Mouse (Mus musculus) spleen, postnatal 4 days (tissue): ENCODE measurements at regions not wholly inside any gene's neighbourhood (a gene's known extent, or its start where the extent isn't known, plus 50 kb on each side); places are given as distances from the start of the nearest gene placed in this dataset.

Experiments
- DNase-seq, 2 experiments: peaks; one replicate each; pipeline ENCODE4 v3.0.0; 2022; ENCODE audit warnings: low spot score in 2 of 2

DNA sequence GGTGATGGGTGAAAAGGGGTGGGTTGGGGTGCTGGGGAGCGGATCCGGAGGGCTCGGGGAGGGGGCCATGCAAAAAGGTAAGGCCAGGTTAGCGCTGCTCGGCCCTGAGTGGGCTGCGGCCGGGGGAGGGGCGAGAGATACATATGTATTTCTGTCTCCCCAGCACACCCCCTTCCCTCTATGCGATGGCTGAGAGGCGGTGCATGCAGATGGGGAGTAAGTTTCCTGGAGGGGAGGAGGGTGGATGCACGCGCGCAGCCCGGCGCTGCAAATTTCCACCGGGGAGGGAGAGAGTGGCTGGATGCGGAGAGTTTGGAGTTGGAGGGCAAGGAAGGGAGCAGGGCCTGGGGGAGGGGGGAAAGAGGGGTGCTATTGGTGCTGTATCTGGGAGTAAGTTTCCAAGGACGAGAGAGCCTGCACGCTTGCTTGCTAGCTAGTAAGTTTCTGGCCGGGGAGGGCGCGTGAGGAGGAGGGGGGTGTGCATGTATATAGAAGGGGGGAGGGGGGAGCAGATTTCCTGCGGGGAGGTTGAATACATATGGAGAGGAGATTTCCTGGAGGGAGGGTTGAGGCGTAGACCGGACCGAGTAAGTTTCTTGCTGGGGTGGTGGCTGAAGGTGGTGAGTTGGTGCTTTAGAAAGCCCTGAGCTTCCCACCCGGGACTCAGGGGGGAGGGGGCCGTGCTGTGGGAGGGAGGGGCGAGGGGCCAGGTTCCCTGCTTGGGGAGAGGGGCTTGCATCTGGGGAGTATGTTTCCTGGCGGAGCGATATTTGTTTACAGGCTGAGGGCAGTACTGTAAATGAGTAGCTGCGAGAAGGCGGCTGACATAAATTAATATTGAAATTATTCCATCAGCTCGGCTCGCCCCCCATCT is 130.8 kb upstream of the Ubr2 start:
- peak in 1 of 2 experiments; percentile 63 for DNase-seq

DNA sequence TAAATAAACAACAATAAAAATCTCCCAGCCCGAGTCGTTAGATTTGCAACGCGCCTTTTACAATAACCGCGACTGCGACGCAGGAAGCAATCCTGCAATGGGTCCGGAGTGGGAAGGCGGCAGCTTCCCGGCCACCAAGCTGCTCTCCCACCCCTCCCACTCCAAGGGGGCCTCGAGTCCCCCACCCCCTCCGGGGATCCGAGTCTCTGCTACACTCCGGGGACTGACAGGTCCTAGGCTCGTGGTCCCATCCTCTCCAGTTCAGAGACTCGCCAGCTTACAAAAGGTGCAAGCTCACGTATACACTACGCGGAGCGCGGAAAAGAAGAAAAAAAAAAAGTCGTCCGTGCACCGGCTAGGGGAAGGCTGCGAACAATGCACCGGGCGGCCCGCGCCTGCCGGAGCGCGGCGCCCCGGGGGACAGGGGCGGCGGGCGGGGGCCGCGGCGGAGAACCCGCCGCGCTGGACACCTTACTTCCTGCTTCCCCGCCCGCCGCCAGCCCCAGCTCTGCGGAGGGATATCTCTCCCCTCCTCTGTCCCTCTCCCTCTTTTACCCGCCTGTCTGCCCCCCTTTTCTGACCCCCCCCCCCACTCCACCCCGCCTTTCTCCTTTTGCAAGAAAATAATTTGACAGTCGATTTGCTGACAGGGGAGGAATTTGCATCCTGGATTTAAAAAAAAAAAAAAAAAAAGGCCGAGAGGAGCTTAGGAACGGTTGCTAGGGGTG is 130.0 kb upstream of the Ubr2 start:
- DNase-seq = peak; percentile 31 to 70

DNA sequence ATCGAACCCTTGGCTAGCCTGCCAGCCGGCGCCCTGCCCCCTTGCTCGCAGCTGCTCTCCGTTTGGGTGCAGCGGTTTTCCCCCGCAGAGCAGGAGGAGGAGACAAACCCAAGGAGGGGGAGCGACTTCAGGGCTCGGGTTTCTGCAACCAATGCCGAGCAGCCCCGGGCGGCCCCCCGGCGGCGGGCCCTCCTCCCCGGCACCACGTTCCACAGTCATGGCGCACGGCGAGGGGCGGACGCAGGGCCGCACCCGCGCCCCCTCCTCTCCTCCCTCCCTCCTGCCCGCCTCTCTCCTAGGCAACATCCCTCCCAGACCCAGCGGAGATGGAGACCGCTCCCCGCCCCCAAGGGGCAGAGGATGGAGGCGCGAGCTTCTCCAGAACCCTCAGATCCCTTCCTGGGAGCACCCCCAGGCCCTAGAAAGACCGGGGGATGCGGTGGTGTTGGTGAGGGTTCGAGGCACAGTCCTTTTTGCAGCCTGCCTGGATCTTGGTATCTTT is 129.4 kb upstream of the Ubr2 start:
- DNase-seq = peak; percentile 68 to 80

DNA sequence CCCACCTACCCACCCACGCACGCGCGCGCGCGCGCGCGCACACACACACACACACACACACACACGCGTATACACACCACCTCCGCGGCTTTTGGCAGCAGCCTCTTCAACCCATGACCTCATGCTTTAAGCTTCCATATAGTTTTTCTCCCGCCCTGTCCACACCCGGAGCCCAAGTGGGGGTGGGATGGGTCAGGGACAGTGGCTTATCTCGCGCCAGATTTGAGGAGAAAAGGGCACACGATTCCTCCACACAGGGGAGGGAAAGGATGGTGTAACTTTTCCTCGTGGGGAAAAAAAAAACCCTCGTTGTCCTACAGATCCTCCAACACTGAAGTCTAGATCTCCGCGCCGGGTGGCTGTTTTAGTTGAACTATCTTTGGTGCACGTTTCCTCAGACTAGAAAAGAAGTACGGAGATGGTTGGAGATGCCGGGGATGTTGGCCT is 128.8 kb upstream of the Ubr2 start:
- no peak for DNase-seq

DNA sequence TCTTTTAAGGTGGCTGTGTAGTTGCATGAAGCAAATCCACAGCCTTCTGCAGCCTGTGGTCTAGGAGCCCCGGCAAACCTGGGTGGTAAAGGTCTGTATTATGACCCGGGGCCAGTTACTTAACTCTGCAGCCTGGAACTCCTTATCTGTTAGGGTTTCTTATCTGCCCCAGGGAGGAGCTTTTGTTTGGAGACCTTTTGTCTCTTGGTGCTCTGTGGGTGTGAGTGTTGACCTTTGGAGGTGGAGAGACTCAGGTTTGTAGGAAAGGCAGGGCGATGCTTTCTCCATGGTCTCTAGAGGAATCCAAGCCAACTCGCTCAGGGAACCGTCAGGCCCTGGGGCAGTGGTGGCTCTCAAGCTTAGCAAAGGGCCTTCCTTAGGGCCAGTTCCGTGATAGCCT is 127.8 kb upstream of the Ubr2 start:
- DNase-seq = no peak

DNA sequence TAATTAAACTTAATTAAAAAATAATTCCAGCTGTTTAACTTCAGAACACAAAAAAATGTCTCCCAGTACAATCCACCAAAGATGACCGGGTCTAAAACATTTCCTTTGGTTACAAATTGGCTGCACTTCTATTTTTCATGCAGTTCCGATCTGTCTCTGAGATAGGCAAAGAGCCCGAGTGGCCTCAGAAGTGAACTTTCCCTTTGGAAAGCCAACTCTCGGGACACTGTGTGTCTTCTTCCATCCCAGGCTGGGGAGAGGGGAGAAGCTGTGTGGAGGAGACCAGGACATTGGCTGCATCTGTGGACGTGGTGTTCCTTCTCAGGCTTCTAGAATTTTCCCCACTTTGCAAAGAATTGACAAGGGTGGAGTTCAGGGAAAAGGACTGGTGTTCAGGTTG is 125.0 kb upstream of the Ubr2 start:
- no peak for DNase-seq

DNA sequence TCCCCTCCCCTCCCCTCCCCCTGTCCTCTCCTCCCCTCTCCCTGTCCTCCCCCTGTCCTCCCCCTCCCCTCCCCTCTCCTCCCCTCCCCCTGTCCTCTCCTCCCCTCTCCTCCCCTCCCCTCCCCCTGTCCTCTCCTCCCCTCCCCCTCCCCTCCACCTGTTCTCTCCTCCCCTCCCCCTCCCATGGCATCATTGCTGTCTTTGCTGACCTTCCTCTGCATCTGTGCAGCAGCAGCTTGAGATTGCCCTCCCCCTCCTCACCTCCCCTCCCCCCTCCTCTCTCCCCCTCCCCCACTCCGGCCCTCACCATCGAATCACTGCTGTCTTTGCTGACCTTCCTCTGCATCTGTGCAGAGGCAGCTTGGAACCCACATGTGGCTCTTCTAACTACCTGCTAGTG is 123.4 kb upstream of the Ubr2 start:
- DNase-seq = no peak

DNA sequence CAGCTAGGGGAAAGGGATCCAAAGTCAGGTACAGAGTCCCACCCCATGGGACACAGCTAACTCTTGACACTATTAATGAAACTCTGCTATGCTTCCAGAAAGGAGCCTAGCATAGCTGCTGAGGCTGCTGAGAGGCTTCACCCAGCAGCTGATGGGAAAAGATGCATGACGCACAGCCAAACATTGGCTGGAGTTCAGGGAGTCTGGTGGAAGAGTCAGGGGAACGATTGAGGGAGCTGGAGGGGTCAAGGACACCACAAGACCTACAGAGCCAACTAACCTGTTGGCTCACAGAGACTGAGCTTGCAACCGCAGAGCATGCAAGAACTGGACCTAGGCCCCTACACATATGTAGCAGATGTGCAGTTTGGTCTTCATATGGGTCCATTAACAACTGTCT is 117.2 kb upstream of the Ubr2 start:
- no peak for DNase-seq

DNA sequence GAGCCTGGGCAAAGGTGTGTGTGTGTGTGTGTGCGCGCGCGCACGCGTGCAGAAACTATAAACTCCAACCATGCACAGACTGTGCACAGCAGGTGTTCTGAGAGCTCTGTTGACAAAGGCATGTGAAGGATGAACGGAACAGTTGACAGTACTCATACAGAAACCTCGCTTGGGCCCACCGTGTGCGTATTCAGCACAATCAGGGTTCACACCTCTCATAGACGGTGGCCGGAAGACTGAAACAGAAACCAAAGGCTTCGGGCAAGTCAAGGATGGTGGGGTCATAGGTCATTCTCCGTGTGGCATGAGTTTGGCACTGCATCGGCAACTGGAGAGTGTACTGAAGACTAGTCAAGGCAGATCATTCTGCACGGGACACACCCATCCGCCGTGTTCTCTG is 113.2 kb upstream of the Ubr2 start:
- no peak for DNase-seq

DNA sequence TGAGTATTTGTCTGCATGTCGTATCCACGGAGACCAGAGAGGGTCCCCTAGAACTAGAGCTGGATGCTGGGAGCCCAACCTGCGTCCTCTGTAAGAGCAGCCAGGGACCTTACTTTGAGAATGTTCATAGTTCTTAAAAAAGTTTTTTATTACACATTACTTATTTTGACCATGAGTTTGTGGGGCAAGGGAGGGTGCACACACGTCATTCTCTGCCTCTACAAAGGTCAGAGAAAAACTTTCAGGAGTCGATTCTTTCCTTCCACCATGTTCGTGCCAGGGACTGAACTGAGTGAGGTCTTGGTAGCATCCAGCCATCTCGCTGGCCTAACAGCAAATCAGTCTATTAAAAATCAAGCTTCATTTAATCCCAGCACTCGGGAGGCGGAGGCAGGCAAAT is 111.9 kb upstream of the Ubr2 start:
- no peak for DNase-seq

DNA sequence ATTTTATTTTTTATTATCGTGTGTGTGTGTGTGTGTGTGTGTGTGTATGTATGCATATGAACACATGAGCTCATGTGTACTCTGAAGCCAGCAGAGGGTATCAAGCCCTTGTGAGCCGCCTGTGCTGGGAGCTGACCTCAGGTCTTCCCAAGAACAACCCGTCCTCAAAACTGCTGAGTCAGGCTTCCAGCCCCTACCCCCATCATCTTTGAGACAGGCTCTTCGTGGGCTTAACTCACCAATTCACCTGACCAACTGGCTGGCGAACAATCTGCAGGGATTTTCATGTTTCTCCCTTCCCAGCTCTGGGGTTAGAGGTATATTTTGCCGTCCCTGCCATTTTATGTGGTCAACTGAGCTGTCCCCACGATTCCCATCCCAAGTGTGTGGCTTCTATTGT is 107.7 kb upstream of the Ubr2 start:
- no peak for DNase-seq

DNA sequence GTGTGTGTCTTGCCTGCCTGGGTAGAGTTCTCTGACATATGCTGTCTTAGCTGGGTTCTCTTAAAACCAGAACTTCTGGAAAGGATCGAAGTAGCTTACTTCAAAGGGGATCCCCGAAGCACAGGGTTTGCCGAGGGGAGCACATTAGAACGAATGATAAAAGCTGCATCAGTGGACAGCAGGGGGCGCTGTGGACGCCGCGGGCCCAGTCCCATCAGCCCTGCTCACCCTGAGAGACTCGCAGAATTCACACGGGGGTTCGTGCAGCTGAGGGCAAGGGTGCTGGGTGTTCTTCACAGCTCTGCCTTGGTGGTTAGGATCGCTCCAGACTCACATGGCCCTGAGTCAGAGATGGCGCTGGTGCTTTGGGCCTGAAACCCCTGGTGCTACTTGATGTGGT is 105.4 kb upstream of the Ubr2 start:
- peak in 1 of 2 experiments; percentile 67 for DNase-seq

DNA sequence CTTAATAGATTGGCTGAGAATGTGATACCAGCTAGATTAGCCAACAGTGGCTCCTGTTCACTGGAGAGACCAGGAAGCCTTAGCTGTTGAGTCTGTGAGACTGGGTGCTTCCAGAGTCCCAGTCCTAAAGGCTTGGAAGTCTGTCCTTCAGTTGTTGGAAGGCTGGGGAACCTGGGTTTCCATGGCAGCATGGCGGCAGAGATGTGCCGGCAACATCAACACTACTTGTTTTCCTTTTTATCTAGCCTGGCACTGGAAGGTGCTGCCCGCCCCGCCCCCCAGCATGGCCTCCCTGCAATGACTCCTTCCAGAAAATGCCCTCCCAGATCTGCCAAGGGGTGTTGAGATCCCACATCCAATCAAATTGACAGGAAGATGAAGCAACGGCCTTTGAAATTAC is 104.8 kb upstream of the Ubr2 start:
- DNase-seq = no peak

DNA sequence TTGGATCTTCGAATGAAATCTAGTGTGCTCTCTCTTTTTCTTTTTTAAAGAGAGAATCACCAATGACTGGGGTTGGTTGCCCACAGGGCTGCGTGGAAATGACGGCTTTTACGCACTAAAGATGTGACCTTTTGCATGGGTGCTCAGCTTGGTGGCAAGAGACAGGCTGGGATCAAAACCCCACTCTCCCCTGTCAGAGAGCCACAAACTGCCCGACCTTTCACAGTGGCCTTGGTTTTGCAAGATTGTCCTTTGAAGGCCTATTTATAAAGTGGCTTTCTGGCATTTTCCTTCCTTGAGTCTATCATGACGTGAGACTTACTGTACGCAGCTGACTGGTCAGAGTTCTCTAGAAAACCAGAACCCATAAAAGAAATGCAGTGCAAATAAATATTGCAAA is 104.4 kb upstream of the Ubr2 start:
- no peak for DNase-seq

DNA sequence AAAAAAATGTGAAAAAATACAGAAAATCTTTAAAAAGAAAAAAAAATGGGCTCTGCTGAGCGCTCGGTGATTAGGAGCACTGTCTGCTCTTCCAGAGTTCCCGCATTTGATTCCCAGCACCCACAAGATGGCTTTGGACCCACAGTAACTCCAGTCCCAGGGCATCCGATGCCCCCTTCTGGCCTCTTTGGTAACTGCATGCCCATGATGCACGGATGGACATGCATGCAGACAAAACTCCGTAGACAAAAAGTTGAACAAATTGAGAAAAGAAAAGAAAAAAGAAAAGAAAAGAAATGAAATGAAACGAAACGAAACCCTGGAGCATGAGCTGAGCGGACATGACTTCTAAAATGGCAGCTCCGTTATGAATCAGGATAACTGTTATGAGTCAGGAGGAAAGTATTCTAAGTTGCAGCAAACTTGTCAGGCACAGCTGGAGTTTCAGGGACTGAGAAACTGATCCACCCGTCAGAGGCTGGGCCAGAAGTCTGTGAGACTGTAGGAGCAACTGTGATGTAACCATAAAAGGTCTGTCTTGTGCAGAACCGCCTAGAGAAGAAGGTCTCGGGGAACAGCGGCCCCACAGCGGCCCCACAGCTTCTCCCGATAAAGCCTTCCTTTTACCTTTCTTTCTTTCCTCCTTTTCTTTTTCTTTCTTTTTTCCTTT is 102.3 kb upstream of the Ubr2 start:
- no peak for DNase-seq

DNA sequence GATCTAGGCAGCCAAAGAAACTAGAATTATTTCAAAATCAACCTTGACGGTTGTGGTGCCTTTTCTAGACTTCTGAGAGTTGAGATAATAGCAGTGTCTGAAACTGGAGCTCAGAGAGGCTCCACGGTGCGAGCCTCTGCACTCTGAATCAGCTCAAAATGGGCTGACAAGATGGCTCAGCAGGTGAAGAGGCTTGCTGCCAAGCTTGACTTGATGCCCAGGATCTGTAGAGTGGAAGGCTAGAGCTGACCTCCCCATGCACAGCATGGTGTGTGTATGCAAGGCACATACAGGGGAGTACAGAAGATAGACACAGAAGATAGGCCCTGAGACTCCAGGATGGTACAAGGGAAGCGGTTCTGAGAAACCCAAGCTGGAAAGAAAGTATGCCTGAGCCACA is 100.5 kb upstream of the Ubr2 start:
- no peak for DNase-seq

DNA sequence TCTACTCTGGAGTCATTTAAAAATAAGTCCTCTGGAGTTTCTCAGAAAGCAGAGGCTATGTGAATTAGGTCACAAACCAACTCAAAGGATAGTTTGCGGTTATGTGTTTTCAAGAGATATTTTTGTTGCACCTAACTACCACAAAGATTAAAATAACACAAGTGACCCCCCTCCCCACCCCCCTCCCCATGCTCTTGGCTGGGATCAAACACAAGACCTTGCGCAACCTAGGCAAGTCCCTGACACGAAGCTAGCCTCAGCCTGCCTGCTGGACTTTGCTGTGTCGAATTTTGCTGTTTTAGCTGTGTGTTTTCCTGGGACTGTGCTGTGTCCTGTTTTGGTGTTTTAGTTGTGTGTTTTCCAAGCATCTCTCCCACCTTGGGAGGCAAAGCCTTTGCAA is 94.0 kb upstream of the Ubr2 start:
- no peak for DNase-seq

DNA sequence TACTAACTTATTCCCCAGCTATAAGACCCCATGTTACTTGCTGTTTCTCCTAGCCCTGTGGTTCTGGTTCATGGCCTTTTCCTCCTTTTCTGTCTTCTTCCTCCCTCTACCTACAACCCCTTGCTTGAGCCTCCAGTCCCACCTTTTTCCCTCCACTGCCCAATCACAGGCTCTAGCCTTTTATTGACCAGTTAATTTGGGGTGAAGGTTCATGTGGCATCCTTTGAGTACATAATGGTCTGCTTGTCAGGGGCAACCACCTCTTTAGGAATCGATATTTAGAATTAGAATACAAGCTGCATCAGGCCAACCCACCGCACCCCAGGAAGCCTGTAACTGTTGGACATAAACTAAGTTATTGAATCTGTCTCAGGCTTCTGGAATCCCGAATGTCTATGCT is 84.8 kb upstream of the Ubr2 start:
- DNase-seq = no peak

DNA sequence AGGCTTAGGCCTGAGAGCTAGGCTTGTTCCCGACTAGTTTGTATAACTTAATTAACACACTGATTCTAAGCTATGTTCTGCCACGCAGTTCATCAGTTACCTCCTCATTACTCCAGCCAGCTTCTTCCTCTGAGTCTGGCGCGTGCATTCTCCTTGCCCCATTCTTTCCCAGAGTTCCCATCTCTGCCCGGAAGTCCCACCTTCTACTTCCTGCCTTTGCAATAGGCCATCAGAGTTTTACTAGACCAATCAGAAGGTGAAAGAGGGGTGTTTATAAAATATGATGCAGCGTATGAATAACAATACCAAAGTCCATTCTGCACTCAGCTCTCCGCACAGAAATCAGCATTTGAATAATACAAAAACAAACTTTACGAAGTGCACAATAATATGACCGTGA is 81.7 kb upstream of the Ubr2 start:
- no peak for DNase-seq

DNA sequence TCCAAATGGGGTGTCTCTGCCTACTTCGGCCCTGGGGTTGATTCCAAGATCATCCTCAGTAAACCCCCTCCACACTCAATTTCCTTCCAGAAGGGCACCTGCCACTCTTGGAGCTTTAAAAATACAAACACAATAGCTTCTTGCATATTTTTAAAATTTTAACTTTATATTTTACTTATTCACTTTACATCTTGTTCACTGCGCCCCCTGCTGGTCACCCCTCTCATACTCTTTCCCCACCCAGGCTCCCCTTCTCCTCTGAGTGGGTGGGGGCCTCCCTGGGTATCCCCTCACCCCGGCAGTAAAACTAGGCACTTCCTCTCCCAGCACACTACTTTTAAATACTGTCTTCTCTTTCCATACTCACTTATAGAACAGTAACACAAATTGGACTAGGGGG is 79.4 kb upstream of the Ubr2 start:
- no peak for DNase-seq

DNA sequence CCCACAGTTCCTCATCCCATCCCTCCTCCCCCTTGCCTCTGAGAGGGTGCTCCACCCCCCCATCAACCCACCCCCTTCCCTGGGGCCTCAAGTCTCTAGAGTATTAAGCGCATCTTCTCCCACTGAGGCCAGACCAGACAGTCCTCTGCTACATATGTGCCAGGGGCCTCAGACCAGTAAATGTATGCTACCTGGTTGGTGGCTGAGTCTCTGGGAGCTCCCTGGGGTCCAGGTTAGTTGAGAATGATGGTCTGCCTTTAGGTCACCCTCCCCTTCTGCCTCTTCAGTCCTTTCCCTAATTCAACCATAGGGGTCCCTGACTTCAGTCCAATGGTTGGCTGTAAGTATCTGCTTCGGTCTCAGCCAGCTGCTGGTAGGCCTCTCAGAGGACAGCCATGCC is 58.9 kb upstream of the Ubr2 start:
- no peak for DNase-seq

DNA sequence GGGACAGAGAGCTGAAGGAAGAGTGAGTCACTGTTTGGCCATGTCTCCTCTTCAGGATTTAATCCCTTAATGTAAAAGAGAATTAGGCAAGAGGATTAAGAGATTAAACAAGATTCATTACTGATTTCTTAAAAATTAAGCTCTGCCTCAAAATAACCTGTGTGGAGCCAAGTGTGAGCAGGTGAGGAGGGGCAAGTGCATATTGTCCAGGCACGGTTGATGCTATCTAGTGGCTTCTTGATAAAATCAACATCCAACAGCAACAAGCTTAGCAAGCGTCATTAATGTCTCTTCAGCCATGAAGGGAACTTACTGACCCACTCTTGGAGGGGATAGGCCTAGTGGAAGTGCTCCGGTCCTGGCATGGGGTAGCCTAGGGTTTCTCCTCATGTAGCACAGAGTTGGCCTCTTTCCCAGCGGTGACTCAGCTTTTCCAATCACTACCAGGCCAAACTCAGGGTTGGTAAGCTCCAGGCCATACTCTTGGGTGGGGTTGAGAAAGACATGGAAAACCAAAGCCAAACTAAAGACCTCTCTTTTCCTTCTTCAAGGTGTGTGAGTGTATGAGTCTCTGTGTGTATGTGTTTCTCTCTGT is 55.0 kb upstream of the Ubr2 start:
- no peak for DNase-seq
